Mouse (Mus musculus) G1E (cell line): ENCODE results near the gene Fscn1. TPM values are rescaled to one million over a fixed set of nuclear protein-coding genes. Genes with fewer than 3 reads are reported as not detected.

Experiments used
- ATAC-seq: 2 replicates; pipeline ENCODE4 v1.8.0; 2016; ENCODE audit warnings: mild to moderate bottlenecking; ENCODE audit not compliant: insufficient number of reproducible peaks, poor library complexity, low FRiP score, severe bottlenecking; ENCODE audit errors: extremely low read depth
- DNase-seq: peaks from one replicate; pipeline ENCODE4 v3.0.0; 2012; ENCODE audit warnings: low spot score
- H3K27me3 ChIP-seq: 2 replicates; pipeline ENCODE4 v1.6.1; 2012; ENCODE audit warnings: mild to moderate bottlenecking, low read length, inconsistent platforms; ENCODE audit not compliant: insufficient read depth
- H3K36me3 ChIP-seq: replicated peaks from 2 replicates; pipeline ENCODE3; 2012; ENCODE audit warnings: mild to moderate bottlenecking, inconsistent platforms
- H3K4me1 ChIP-seq: 2 replicates; pipeline ENCODE4 v1.6.1; 2012; ENCODE audit warnings: low read depth, low read length, inconsistent platforms, mixed read lengths; ENCODE audit not compliant: insufficient read depth
- H3K4me3 ChIP-seq: 2 replicates; pipeline ENCODE4 v1.5.1; 2012; ENCODE audit warnings: low read depth, mild to moderate bottlenecking, inconsistent platforms, low read length, moderate library complexity, mixed read lengths
- H3K9me3 ChIP-seq: replicated peaks from 2 replicates; pipeline ENCODE4 v1.6.1; 2012; ENCODE audit warnings: inconsistent platforms
- CTCF ChIP-seq: IDR thresholded peaks from 2 replicates; pipeline ENCODE4 v1.5.1; 2012; ENCODE audit warnings: low read depth, low read length, inconsistent platforms, mixed read lengths
- GATA1 ChIP-seq: IDR thresholded peaks from 2 replicates; pipeline ENCODE4 v1.6.1; 2012; ENCODE audit warnings: borderline replicate concordance, low read length, inconsistent platforms, mixed read lengths
- GATA2 ChIP-seq: IDR thresholded peaks from 2 replicates; pipeline ENCODE4 v1.6.1; 2012; ENCODE audit warnings: low read depth, low read length, inconsistent platforms, borderline replicate concordance
- POLR2AphosphoS5 ChIP-seq: IDR thresholded peaks from 2 replicates; pipeline ENCODE4 v1.6.1; 2012; ENCODE audit warnings: low read depth, low read length, inconsistent platforms; ENCODE audit not compliant: insufficient replicate concordance
- TAL1 ChIP-seq: conservative IDR thresholded peaks from 2 replicates; pipeline ENCODE4 v1.6.1; 2012; ENCODE audit warnings: low read depth, low read length, inconsistent platforms, mixed read lengths
- polyA plus RNA-seq: library from polyadenylated mRNA; stranded (reverse); fragments of >175 nt; gene quantifications from 2 replicates; pipeline ENCODE4 v1.2.3, GENCODE M21; 2012
- total RNA-seq, 2 experiments: library from RNA; stranded (forward) in 1 of 2; stranded (reverse) in 1 of 2; fragments of 200-1000 nt in 1 of 2; fragments of >200 nt in 1 of 2; fragmentation: Nextera tagmentation in 1 of 2; gene quantifications; 2 replicates each; pipeline ENCODE4 v1.2.3; 2014 to 2017

The Fscn1 gene
- total and polyA plus RNA-seq, 3 experiments, result not detected

- TF ChIP-seq CTCF (peak; percentile 58; the same call in 1 of the 2 replicates), TAL1 (peak; percentile 42; the same call in 1 of the 2 replicates), POLR2AphosphoS5 (no peak), GATA2 (no peak), GATA1 (no peak)
- H3K4me3 ChIP-seq, result peak overlapping the region; percentile 64; the same call in 1 of the 2 replicates
- no peaks in the 10 kb centered on the region for H3K27me3 ChIP-seq
- H3K9me3 ChIP-seq, result no peaks in the 10 kb centered on the region; the same call in 1 of the 2 replicates
- ATAC-seq (peak; percentile 88), DNase-seq (peak; percentile 81)
- H3K36me3 ChIP-seq, result peaks cover 3% of the 10 kb centered on the region
- H3K4me1 ChIP-seq, result peaks cover 69% of the 10 kb centered on the region
These were observed 28.0 kb upstream of the Fscn1 start for GRCm38 (mm10) chr5:142932084-142932685.

- H3K27me3 ChIP-seq, result no peaks in the 10 kb centered on the region
- H3K4me3 ChIP-seq, result peak overlapping the region; percentile 64; the same call in 1 of the 2 replicates
- peaks cover 69% of the 10 kb centered on the region for H3K4me1 ChIP-seq
- peaks cover 3% of the 10 kb centered on the region for H3K36me3 ChIP-seq
- H3K9me3 ChIP-seq, result no peaks in the 10 kb centered on the region; the same call in 1 of the 2 replicates
- TF ChIP-seq TAL1 (no peak), CTCF (no peak), GATA1 (no peak), POLR2AphosphoS5 (no peak), GATA2 (no peak)
- ATAC-seq (no peak), DNase-seq (no peak)
These were observed 27.4 kb upstream of the Fscn1 start for GRCm38 (mm10) chr5:142932731-142933130.

GRCm38 (mm10) chr5:142935642-142936335 is 24.4 kb upstream of the Fscn1 start:
- ATAC-seq (no peak), DNase-seq (no peak)
- H3K4me1 ChIP-seq, result peaks cover 60% of the 10 kb centered on the region
- no peak overlapping the region; the same call in 1 of the 2 replicates for H3K4me3 ChIP-seq
- no peaks in the 10 kb centered on the region for H3K27me3 ChIP-seq
- TF ChIP-seq GATA2, result no peak
- TF ChIP-seq TAL1, result no peak
- no peak for TF ChIP-seq CTCF
- TF ChIP-seq GATA1, result no peak
- no peak for TF ChIP-seq POLR2AphosphoS5
- H3K36me3 ChIP-seq, result peaks cover 3% of the 10 kb centered on the region
- H3K9me3 ChIP-seq, result peaks cover 2% of the 10 kb centered on the region; the same call in 1 of the 2 replicates

GRCm38 (mm10) chr5:142936336-142936719 is 23.8 kb upstream of the Fscn1 start:
- no peak for ATAC-seq
- H3K4me1 ChIP-seq, result peaks cover 55% of the 10 kb centered on the region
- H3K36me3 ChIP-seq, result peaks cover 1% of the 10 kb centered on the region
- peak; percentile 33 for DNase-seq
- no peak for TF ChIP-seq POLR2AphosphoS5
- no peak for TF ChIP-seq GATA1
- TF ChIP-seq CTCF, result peak; percentile 87
- no peak for TF ChIP-seq TAL1
- H3K4me3 ChIP-seq, result no peak overlapping the region; the same call in 1 of the 2 replicates
- peaks cover 2% of the 10 kb centered on the region; the same call in 1 of the 2 replicates for H3K9me3 ChIP-seq
- no peaks in the 10 kb centered on the region for H3K27me3 ChIP-seq

GRCm38 (mm10) chr5:142937956-142938727 is 22.0 kb upstream of the Fscn1 start:
- peaks cover 2% of the 10 kb centered on the region; the same call in 1 of the 2 replicates for H3K9me3 ChIP-seq
- peaks cover 2% of the 10 kb centered on the region for H3K27me3 ChIP-seq
- no peaks in the 10 kb centered on the region for H3K36me3 ChIP-seq
- peak; percentile 66 for ATAC-seq
- no peak for TF ChIP-seq TAL1
- TF ChIP-seq GATA1, result no peak
- no peak for TF ChIP-seq POLR2AphosphoS5
- TF ChIP-seq CTCF, result no peak
- no peak for TF ChIP-seq GATA2
- peaks cover 39% of the 10 kb centered on the region for H3K4me1 ChIP-seq
- peak overlapping the region; percentile 17; the same call in 1 of the 2 replicates for H3K4me3 ChIP-seq
- peak; percentile 58 for DNase-seq

- DNase-seq (no peak), ATAC-seq (no peak)
- TF ChIP-seq GATA1 (no peak), TAL1 (no peak), POLR2AphosphoS5 (no peak), GATA2 (no peak), CTCF (no peak)
- H3K9me3 ChIP-seq, result peaks cover 2% of the 10 kb centered on the region; the same call in 1 of the 2 replicates
- no peak overlapping the region for H3K4me3 ChIP-seq
- H3K36me3 ChIP-seq, result no peaks in the 10 kb centered on the region
- H3K27me3 ChIP-seq, result peaks cover 5% of the 10 kb centered on the region
- peaks cover 33% of the 10 kb centered on the region for H3K4me1 ChIP-seq
These were observed 19.8 kb upstream of the Fscn1 start for GRCm38 (mm10) chr5:142940393-142940792.
